Mouse (Mus musculus) skeletal muscle tissue, adult 2 months (tissue): ENCODE data around the gene Tbc1d2b.
A peak's percentile ranks its signal among the peaks of the same experiment; 100 is the strongest.

ENCODE experiments used
- DNase-seq: peaks from one replicate; pipeline ENCODE4 v3.0.0-alpha.2; 2012; ENCODE audit warnings: low read depth, low spot score

The Tbc1d2b gene

DNA sequence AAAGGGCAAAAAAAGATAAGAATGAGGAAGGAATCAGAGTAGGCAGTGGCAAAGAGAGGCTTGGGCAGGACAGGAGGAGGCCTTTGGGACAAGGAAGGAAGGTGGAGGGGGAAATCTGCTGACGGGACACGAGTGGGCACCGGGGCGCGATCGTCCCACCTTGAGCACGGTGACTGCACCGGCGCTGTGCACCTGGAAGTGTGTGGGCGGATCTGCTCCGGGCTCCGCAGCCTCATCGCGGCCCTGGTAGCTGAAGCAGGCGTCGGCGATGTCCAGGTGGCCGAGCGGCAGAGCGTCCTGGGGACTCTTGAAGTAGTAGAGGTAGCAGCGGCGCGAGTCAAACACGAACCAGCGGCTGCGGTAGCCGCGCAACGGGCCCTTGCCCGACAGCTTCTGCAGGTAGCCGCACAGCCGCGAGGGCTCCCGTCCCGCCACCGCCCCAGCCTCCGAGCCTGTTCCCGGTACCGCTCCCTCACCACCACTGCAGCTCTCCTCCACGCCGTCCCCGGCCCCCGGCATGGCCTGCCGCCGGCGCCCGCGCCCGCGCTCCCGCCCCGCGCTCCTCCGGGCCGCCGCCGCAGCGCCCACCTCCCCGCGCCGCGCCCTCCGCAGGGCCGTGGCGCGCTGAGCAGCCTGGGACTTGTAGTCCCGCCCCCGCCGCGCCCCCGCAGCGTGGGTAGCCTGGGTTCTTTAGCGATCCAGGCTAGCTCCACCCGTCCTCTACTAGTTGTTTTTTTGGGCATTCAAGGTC lies at the start of gene Tbc1d2b:
Gene Tbc1d2b, minus strand, starts transcription at position 612 of the 751 bp plus-strand sequence.
- no peak for DNase-seq

DNA sequence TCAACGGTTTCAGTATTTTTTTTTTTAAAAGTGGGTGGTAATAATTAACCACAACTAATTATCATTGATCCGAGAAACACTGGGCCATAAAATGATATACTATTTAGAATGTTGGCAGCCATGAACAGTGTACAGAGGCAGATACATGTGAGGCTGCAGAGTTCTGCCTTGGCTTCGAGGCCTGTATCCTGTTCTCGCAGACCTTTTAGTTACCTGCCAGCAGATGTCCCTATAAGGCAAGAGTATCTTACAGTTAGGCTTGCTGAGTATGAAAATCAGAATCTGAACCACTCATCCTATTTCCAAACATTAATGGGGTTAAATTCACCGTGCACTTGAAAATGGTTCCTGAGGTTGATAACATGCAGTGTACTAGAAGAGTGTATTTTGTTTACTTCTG lies 45.7 kb upstream of the Tbc1d2b start:
- no peak for DNase-seq

DNA sequence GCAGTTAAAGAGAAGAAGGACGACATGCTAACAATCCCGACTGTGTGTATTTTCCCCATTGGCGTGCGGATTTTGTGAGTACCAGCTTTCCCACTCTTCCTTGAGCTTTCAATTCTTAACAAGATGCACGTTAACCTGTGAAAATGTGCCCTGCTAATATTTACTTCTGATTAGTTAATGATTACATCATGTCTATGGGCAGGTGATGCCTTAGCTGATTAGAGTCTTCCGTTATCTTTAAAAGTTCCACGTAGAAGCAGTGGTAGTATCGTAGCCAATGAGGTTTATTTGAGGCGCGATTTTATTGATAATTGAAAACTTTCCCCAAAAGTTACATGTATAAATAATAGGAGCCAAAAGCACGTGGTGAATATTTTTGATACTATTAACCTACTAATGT lies 45.1 kb upstream of the Tbc1d2b start:
- no peak for DNase-seq

DNA sequence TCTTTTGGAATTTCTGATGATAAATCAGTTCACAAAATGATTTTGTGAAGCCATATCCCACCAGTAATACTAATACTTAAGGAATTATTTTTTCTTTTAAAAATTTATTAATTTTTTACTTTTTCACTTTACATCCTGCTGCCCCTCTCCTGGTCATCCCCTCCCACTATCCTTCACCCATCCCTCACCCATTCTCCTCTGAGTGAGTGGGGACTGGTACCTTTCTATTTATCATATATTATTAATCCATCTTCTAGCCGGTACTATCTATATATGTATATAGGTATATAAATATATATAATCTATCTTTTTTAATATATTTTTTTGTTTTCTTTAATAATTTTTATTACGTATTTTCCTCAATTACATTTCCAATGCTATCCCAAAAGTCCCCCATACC lies 33.6 kb upstream of the Tbc1d2b start:
- DNase-seq = no peak

DNA sequence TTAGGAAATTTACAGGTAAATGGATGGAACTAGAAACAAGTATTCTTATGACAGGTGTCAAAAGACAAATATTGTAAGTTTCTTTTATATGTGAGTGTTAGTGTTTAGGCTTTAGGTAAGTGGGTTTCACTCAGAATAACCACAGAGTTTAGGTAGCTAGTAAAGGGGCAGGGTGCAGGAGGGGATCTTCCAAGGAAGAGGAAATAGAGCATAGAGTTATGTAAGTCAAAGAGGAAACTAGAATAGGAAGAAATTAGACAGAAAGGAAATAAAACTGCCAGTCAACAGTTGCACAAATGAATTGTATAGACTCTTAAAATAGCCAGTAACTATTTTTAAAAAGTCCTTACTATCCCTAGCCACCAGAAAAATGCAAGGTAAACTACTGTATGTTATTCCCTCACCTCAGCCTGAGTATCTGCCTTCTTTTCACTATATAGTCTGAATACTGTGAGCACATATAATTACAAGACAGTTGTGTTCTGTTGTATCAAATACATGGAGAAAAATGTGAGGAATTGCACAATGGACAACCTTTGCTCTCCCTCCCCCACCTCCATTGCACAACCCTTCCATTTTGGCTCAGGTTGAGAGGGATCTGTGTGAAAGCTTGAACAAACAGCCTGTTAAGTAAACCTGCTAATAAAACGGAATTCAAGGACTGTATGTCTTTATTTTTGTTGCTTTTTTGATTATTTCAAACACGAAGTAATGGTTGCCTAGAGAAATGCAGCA lies 32.7 kb upstream of the Tbc1d2b start:
- DNase-seq = peak; percentile 4

DNA sequence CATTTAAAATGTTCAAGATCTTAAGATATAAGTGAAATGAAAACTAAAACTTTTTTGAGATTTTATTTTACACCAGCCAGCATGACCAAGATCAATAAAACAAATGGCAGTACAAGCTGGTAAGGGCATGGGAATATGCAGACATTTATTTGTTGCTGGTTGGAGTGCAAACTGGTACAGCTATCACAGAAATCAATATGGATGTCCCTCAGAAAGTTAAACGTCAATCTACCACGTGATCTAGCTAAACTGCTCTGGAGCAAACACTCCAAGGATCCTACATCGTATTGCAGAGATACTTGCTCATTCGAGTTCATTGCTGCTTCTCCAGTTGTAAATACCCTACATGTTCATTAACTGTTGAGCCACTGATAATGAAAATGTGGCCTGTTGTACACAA lies 32.1 kb upstream of the Tbc1d2b start:
- no peak for DNase-seq

DNA sequence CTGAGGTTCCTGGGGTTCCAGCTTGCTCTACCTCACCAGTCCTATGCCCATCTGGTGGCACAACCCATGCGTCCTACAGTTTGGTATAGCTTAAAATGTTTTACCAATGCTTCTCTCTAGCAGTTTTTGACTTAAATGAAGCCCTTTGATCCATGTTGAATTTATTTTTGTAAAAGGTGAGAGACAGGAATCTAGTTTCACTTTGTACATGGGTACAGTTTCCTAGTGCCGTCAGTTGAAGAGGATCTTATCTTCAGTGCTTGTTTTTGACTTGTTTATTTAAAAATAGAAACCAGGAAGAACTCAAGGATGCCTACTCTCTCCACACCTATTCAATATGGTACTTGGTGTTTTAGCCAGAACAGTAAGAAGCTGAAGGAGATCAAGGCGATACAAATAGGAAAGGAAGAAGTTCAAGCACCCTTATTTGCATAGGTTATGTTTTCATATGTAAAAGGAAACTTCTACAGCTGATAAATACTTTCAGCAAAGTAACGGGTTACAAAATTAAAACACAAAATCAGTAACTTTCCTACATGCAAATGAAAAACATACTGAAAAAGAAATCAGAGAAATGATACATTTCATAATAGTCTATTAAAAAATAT lies 30.6 kb upstream of the Tbc1d2b start:
- DNase-seq = no peak

DNA sequence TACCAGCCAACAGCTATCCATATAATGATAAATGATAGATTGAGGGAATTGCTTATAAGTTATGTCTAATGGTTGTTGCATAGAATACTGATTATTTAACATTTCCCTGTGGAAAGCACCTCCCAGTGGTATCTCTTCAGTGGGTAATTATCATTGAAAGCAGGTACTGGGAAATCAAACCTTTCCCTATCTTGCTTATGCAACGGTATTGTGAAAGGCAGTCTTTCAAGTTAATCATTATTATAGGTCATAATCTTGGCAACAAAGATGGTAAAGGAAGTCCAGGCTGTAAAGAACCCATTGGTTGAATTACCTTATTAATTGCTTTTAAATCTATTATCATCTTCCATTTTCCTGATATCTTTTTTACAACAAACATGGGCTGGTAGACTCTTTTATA lies 27.0 kb upstream of the Tbc1d2b start:
- DNase-seq = no peak

DNA sequence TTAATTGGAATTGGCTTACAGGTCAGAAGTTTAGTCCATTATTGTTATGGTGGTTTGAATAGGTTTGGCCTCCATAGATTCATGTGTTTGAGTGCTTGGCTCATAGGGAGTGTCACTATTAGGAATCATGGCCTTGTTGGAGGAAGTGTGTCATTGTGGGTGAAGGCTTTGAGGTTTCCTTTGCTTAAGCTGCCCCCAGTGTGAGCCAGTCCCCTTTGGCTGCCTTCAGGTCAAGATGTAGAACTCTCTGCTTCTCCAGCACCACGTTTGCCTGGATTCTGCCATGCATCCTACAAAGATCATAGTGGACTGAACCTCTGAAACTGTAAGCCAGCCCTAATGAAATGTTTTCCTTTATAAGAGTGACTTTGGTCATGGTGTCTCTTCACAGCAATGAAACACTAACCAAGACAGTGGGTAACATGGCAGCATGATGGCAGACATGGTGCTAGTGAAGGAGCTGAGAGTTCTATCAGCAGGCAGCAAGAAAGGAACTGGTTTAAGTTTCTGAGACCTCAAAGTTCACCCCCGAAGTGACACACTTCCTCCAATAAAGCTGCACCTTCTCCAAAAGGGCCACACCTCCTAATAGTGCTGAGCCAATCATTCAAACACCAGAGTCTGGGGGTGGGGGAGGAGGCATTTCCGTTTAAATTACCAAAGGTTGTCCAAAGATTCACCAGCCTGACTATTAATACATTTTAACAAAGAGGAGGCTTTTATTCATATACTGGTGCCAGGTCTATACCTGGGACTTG lies 23.2 kb upstream of the Tbc1d2b start:
- no peak for DNase-seq

DNA sequence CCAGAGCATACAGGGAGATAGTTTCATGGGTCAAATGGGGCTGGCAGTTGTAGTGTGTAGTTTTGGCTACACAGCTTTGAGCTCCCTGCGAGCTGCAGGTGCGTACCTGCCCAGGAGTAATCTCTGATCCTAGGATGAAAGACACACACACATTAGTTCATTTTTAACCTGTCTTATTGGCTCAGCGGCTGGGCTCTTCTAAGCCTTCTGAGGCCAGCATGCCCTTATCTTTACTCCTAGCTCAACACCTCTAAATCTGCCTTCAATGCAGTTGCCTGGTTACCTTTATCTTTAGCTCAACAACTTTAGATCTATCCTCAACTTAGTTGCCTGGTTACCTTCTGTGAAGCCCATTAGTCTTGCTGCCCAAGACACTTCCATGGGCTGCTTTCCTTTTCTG lies 7.8 kb upstream of the Tbc1d2b start:
- DNase-seq = no peak

DNA sequence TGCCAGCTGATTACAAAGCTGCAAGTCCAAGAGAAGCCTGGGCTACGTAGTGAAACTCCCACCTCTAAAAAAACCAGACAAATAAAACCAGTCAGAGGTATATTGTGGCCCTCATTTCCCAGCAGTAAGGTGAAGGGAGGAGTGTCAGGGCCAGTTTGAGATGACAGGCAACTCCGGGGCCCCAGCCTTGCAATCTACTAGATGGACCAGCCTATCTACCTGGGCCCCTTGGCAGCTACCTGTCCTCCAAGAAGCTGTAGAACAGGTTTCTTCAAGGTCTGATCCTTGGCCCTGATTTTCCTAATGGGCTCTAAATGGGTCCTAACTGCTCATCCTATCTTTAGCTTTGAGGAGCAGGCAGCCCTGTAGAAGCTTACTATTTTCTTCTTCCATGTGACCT lies 7.3 kb upstream of the Tbc1d2b start:
- no peak for DNase-seq

DNA sequence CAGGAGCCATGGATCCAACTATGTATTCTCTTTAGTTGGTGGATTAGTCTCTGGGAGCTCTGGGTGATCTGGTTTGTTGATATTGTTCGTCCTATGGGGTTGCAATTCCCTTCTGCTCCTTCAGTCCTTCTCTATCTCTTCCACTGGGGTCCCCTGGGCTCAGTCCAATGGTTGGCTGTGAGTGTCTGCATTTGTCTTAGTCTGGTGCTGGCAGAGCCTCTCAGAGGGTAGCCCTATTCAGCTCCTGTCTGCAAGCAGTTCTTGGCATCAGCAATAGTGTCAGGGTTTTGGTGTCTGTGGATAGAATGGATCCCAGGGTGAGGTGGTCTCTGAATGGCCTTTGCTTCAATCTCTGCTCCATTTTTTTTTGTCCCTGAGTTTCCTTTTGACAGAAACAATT lies 6.2 kb upstream of the Tbc1d2b start:
- no peak for DNase-seq

DNA sequence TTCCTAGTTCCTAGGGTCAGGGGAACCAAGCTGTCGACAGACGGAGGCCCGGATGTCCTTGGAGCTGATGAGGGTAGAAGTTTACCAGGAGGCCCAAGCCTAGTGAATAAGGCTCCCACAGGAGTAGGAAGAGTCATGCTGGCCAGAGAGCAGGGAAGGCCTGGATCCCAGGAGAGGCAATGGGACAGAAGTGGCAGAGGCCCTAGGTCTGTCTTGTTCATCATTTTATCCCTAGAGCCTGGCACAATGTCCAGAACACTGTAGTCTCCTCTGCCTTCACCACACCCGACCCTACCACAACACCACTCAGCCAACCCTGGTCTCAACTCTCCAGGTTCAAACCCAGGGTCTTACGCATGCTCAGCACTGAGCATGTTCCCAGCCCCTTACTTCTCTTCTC lies 5.3 kb upstream of the Tbc1d2b start:
- no peak for DNase-seq

DNA sequence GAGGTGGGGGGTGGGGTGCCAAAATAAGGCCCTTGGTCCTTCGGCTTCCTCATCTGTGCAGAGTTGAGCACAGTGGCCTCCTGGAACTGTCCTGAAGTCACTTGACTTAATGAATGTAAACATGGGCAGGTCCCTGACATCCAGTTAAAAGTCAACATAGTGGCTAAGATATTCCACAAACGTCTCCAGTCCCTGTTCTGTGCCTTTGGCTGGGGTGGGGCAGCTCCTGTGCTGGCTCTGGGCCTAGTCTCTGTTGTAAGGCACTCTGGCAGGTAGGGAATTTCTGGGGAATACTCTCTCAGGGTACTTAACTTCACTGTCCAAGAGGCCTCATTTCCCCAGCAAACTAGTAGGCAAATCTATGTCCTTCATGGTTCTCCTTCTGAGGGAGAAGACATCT lies 4.9 kb upstream of the Tbc1d2b start:
- DNase-seq = no peak

DNA sequence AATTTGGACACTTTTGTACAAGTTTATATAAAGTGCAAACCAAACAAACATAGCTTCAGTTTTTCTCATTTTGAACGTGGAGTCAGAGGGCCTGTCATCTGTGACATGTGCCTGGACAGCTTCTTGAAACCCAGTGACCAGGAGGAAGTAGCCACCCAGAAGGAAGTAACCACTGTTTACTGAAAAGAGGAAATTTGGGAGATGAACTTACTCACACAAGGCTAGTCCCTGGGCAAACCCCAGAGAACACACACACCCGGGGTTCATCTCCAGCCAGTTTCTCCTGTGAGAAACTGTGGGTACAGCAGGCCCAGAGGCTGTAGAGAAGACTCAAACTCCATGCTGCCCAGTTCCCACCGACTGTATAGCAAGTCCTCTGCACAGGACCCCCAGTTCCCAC lies 3.9 kb upstream of the Tbc1d2b start:
- DNase-seq = peak; percentile 29

DNA sequence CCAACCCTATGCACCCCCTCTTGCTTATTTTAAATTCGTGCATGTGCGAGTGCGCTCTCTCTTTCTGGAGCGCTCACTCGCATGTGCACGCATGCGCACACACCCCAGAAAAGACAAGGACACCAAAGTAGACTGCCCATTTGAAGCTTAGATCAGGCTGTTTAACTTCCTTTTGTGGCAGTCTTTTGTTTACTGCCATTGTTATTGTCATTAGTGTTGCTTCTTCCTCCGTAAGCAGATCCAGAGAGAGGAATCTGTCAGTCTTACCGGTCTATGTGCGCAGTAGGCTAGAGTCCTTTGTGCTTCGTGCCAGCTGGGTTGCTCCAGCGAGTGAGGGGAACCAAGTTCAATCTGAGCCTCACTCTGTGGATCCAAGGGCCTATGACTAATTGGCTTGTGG lies 1.7 kb upstream of the Tbc1d2b start:
- DNase-seq = no peak

DNA sequence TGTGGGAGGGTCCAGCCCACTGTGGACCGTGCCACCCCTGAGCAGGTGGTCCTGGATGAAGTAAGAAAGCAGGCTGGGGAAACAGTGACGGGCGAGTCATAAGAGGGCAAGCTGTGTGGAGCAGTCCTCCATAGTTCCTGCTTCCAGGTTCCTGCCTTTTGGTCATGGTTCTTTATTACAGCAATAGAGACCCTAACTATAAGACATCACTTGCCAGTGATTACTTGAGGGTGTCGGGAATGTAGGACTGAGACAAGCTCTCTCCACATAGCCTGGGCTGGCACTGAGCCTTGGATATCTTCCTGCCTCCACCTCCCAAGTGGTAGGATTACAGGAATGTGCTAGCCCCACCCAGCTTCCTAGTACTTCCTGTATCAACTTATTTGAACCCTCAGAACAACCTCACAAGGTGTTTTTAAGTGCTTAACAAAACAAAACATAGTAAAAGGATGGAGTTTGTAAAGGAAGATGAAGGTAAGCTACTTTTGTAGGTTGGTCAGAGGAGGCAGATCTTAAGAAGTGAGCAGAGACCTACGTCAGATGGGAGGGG lies 1.0 kb upstream of the Tbc1d2b start:
- DNase-seq = no peak

DNA sequence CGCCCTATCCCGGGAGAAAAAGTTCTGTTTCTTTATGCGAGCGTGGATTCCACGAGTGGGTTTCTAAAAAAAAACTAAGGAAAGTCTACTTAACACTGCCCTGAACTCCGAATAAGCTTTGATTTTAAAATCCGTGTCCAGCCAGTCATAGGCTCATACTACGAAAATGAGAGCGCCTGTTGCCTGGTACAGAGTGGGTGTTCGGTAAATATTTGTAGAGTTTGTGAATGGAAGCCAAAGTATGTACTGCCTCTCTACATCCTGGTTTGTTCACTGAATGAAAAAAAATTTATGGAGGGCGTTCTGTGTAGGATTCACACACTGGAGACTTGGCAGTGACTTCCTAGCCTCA lies 316 bp upstream of the Tbc1d2b start:
- no peak for DNase-seq

DNA sequence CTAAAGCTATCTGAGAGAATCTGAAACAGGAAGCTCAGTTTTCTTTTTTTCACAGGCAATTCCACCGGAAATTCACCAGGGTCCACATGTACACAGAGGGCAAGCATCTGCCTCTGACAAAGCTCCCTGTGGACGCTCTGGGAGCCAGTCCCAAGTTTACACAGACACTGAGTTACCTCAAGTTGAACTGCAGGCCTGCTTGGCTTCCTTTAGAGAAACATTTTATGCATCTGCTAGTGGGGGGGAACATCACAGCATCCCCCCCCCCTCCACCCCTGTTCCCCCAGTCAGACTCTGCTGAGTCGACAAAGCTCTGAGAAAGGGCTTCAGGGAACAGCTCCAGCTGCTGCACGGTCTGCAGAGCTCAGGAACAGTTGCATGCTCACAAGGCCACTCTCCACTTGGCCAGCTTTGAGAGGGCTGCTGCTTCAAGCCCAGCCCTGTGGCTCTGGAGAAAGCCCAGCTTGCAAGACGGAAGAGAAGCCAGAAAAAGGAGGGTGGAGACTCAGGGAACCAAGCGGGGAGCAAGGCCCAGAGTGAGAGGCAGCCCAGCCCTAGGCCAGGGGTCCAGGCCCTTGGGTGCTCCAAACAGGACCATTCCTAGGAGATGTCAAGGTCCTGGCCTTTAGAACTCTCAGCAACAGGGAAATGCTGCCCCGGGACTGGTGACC lies 1.5 kb downstream of the Tbc1d2b start:
- peak; percentile 79 for DNase-seq

DNA sequence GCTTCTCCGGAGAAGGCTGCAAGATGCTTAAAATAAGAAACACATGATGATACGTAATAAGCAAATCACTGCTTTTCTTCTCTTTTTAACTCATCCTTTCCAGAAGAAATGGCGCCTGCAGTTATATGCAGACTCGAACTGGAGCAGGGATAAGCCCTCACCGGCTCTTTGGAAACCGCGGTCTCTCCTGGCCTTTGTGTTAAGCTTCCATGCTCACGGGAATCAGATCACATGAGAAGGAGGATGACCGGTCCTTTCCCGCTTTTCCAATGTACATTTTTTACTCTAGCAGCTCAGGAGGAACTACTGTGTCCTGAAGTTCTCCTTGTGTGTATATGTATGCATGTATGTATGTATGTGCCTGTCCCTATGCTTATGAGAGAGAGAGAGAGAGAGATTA lies 3.7 kb downstream of the Tbc1d2b start:
- no peak for DNase-seq

DNA sequence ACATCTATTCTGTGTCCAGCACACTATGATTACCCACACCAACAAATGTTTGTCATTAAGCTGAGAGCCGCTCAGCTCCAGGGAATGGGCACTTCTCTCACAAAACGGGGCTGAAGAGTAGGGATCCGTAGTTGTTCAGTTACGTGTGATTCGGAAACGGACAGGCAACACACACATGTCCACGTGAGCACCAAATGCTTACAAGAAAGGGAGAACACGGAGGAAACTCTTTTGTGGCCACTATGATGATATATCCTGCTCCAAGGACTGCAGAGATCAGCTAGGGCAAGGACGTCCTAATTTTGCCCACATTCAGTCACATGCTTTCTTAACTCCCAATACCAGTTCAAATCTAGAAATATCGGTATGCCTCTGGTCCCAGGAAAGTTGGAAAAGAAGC lies 4.5 kb downstream of the Tbc1d2b start:
- no peak for DNase-seq
